Mouse (Mus musculus) stomach, postnatal 0 days (tissue): ENCODE data around the gene Pml. TPM values are rescaled to one million over a fixed set of nuclear protein-coding genes. Genes with fewer than 3 reads are reported as not detected.

Experiments used
- ATAC-seq: fragments of 200-750 bp; cut with Nextera tagmentation; 2 replicates; pipeline ENCODE4 v1.8.0; 2017; ENCODE audit not compliant: low FRiP score, low TSS enrichment
- DNase-seq: peaks from one replicate; pipeline ENCODE4 v3.0.0-alpha.2; 2016; ENCODE audit warnings: low spot score
- H3K27ac ChIP-seq: fragments of 300-500 bp; sonication (generic); replicated peaks from 2 replicates; pipeline ENCODE4 v1.5.1; 2014; ENCODE audit warnings: mild to moderate bottlenecking, control low read depth
- H3K27me3 ChIP-seq: fragments of 300-500 bp; sonication (generic); 2 replicates; pipeline ENCODE4 v1.6.1; 2014; ENCODE audit warnings: low read length; ENCODE audit not compliant: control insufficient read depth, insufficient read depth
- H3K36me3 ChIP-seq: fragments of 300-500 bp; sonication (generic); 2 replicates; pipeline ENCODE4 v1.6.1; 2014; ENCODE audit warnings: low read length, mixed read lengths; ENCODE audit not compliant: control insufficient read depth, insufficient read depth
- H3K4me1 ChIP-seq: fragments of 300-500 bp; sonication (generic); replicated peaks from 2 replicates; pipeline ENCODE4 v1.6.1; 2014; ENCODE audit warnings: antibody characterized with exemption; ENCODE audit not compliant: control insufficient read depth, insufficient read depth
- H3K4me2 ChIP-seq: fragments of 300-500 bp; sonication (generic); replicated peaks from 2 replicates; pipeline ENCODE4 v1.6.1; 2014; ENCODE audit warnings: low read depth, mild to moderate bottlenecking, control low read depth, moderate library complexity
- H3K4me3 ChIP-seq: fragments of 300-500 bp; sonication (generic); 2 replicates; pipeline ENCODE4 v1.5.1; 2014; ENCODE audit warnings: low read depth, low read length, control low read depth
- H3K9ac ChIP-seq: fragments of 300-500 bp; sonication (generic); 2 replicates; pipeline ENCODE4 v1.6.1; 2014; ENCODE audit warnings: mild to moderate bottlenecking, low read length, control low read depth, mixed read lengths
- H3K9me3 ChIP-seq: fragments of 300-500 bp; sonication (generic); 2 replicates; pipeline ENCODE4 v1.6.1; 2016; ENCODE audit warnings: low read length; ENCODE audit not compliant: control insufficient read depth
- CTCF ChIP-seq: IDR thresholded peaks from 2 replicates; pipeline ENCODE4 v1.5.1; 2016; ENCODE audit warnings: antibody characterized with exemption, low read depth, mild to moderate bottlenecking, moderate library complexity
- EP300 ChIP-seq: optimal IDR thresholded peaks from 2 replicates; pipeline ENCODE3; 2016; ENCODE audit warnings: antibody characterized with exemption
- WGBS: fragments of 180-500 bp; shearing (Covaris S2); extraction: QIAGEN DNeasy Blood & Tissue Kit; methylation state at CpG from one replicate; pipeline ENCODE4 v1.1.7; 2014; 5-methylcytosine and 5-hydroxymethylcytosine counted together
- polyA plus RNA-seq: library from polyadenylated mRNA; unstranded; fragments of >200 nt; fragmentation: Nextera tagmentation; extraction: Ambion mirVana; gene quantifications from 2 replicates; pipeline ENCODE4 v1.2.1, GENCODE M21; 2015

Pml gene
- polyA plus RNA-seq, 1 experiment from 2014 or later: 5.2 TPM

- ATAC-seq (no peak; the same call in 1 of the 2 replicates), DNase-seq (peak; percentile 56)
- 62% methylated on average over 9 of the region's 9 CpGs for WGBS
- Histone ChIP-seq H3K4me1 (no peaks in the 10 kb centered on the region), H3K9me3 (no peaks in the 10 kb centered on the region), H3K27ac (0 out of 2 replicates have a peak overlapping the region, but pooled peaks have one; percentile 35), H3K4me3 (no peak overlapping the region), H3K4me2 (no peak overlapping the region), H3K36me3 (peaks cover 28% of the 10 kb centered on the region), H3K27me3 (no peaks in the 10 kb centered on the region), H3K9ac (no peak overlapping the region)
- TF ChIP-seq CTCF (peak; percentile 88), EP300 (no peak)
Observed at GRCm38 (mm10) chr9:58225915-58226913, 23.4 kb downstream of the Pml start.

GRCm38 (mm10) chr9:58224356-58224755 is 25.2 kb downstream of the Pml start:
- Histone ChIP-seq H3K4me3 (no peak overlapping the region), H3K36me3 (peaks cover 27% of the 10 kb centered on the region), H3K27me3 (no peaks in the 10 kb centered on the region), H3K4me2 (no peak overlapping the region), H3K9me3 (no peaks in the 10 kb centered on the region), H3K4me1 (no peaks in the 10 kb centered on the region), H3K27ac (no peak overlapping the region), H3K9ac (no peak overlapping the region)
- ATAC-seq: no peak
- TF ChIP-seq CTCF: no peak
- TF ChIP-seq EP300: no peak
- no peak for DNase-seq
- 93% methylated on average over 2 of the region's 2 CpGs for WGBS

DNA sequence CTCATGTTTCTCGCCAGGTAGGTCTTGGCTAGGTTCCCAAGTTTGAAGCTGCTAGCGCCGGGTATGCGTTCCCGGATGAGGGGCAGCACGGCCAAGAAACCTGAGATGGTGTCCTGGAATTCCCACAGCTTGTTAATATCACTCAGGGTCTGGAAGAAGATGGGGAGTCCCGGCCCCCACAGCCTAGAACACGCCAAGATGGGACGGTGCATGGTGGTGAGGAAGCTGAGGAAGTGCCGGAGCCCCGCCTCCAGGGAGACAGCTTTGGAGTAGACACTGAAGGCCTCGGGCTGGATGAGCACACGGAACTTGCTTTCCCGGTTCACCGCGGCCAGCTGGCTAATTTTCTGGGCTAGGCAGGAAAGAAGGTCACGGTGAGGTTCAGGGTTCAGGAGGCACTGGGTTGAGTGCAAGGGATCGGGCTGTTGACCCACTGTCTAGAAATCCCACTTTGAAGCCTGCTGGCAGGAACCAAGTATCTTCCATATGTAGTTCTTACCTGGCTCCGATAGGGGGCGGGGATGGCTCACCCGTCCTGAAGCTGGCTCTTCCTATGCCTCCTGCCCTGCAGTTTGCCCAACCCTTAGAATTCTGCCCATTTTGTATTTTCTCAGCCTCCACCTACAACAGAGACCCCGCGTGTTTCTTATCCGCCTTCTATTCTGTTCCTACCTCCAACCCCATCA is 29.2 kb downstream of the Pml start:
- H3K27ac ChIP-seq: no peak overlapping the region
- ATAC-seq (no peak), DNase-seq (peak; percentile 67)
- H3K9ac ChIP-seq: no peak overlapping the region
- TF ChIP-seq CTCF: peak; percentile 75
- TF ChIP-seq EP300: no peak
- H3K9me3 ChIP-seq: no peaks in the 10 kb centered on the region
- H3K27me3 ChIP-seq: no peaks in the 10 kb centered on the region
- no peak overlapping the region for H3K4me2 ChIP-seq
- 65% methylated on average over 24 of the region's 24 CpGs for WGBS
- H3K36me3 ChIP-seq: peaks cover 11% of the 10 kb centered on the region; the same call in 1 of the 2 replicates
- H3K4me3 ChIP-seq: no peak overlapping the region
- H3K4me1 ChIP-seq: no peaks in the 10 kb centered on the region

- H3K27me3 ChIP-seq: no peaks in the 10 kb centered on the region
- peaks cover 11% of the 10 kb centered on the region; the same call in 1 of the 2 replicates for H3K36me3 ChIP-seq
- no peak for ATAC-seq
- TF ChIP-seq CTCF (no peak), EP300 (no peak)
- H3K9ac ChIP-seq: no peak overlapping the region
- no peak for DNase-seq
- WGBS: 92% methylated on average over 3 of the region's 3 CpGs
- no peak overlapping the region for H3K4me2 ChIP-seq
- no peak overlapping the region for H3K4me3 ChIP-seq
- no peaks in the 10 kb centered on the region for H3K4me1 ChIP-seq
- H3K27ac ChIP-seq: no peak overlapping the region
- no peaks in the 10 kb centered on the region for H3K9me3 ChIP-seq
Observed at GRCm38 (mm10) chr9:58218539-58218938, 31.0 kb downstream of the Pml start.

GRCm38 (mm10) chr9:58216402-58216801 is 33.2 kb downstream of the Pml start:
- 53% methylated on average over 6 of the region's 6 CpGs for WGBS
- H3K9me3 ChIP-seq: no peaks in the 10 kb centered on the region
- H3K27ac ChIP-seq: no peak overlapping the region
- DNase-seq (peak; percentile 41), ATAC-seq (no peak)
- TF ChIP-seq CTCF (peak; percentile 76), EP300 (no peak)
- no peak overlapping the region for H3K4me3 ChIP-seq
- H3K4me2 ChIP-seq: no peak overlapping the region
- peaks cover 7% of the 10 kb centered on the region; the same call in 1 of the 2 replicates for H3K36me3 ChIP-seq
- no peaks in the 10 kb centered on the region for H3K27me3 ChIP-seq
- no peak overlapping the region for H3K9ac ChIP-seq
- no peaks in the 10 kb centered on the region for H3K4me1 ChIP-seq
